7 mouse cellular contexts compared by ENCODE assay signal in the genomic region with DNA sequence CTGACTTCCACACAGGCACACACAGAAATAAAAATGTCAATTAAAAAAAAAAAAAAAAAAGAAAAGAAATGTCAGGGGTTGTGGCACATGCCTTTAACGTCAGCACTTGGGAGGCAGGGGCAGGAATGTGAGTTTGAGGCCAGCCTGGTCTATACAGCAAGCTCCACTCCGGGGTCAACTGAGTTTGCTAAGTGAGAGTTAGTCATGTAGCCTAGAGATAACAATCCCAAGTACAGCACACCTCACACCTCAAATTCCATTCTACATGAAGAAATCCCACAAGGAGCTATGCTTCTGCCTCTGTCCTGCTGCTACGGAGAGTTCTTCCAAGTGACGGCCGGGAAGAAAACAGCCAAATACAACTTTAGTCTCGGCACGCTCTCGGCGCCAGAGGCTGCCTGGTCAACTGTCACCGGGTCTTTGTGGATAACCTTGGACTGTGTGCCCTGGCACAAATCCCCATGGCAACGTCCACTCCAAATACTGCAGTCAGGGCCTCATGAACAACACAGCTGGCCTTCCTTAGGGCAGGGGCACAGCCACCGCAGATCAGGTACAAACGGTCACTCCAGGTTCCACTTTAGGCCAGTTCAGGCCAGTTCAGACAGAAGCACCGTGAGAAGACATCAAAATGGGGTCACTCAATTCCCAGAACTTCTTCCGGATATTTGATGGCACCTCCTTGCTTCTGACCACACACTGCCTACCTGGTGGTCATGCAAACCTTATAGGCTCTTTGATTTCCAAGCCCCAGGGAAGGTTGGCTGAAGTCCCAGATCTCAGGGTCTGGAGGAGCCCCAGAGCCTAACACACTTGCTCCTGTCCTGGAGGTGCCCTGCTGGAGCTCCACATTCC. TPM values are rescaled to one million over a fixed set of nuclear protein-coding genes. Genes with fewer than 3 reads are reported as not detected.
A peak's percentile ranks its signal among the peaks of the same experiment; 100 is the strongest.
DNase-seq lines count a peak whose midpoint lies in the region; ATAC-seq and TF ChIP-seq lines count a peak whose summit lies in the region.

No protein-coding gene starts in this region.

- no peak overlapping the region for H3K4me3 ChIP-seq in spleen, adult 2 months (ENCODE audit: extremely low read depth, insufficient read depth, insufficient read length)
- no peak overlapping the region for H3K4me3 ChIP-seq in heart, embryonic 12.5 days
- no peak overlapping the region for H3K4me3 ChIP-seq in kidney, embryonic 16.5 days (ENCODE audit: low read length)
- no peak overlapping the region for H3K4me3 ChIP-seq in stomach, embryonic 16.5 days (replicated peaks; ENCODE audit: low read length)

- no peak for ATAC-seq in heart, embryonic 12.5 days (ENCODE audit: insufficient number of reproducible peaks, low FRiP score)
- peak; percentile 41; the same call in 1 of the 2 replicates for ATAC-seq in kidney, embryonic 16.5 days (ENCODE audit: low FRiP score, low TSS enrichment)
- no peak; the same call in 1 of the 2 replicates for ATAC-seq in stomach, embryonic 16.5 days (ENCODE audit: insufficient read depth, low FRiP score)

- H3K27ac ChIP-seq in spleen, adult 2 months (ENCODE audit: insufficient read depth, low read length), result peak overlapping the region; percentile 66; the same call in 1 of the 2 replicates
- H3K27ac ChIP-seq in heart, embryonic 12.5 days (ENCODE audit: poor library complexity, severe bottlenecking), result peak overlapping the region; percentile 95
- peak overlapping the region; percentile 67 for H3K27ac ChIP-seq in kidney, embryonic 16.5 days (ENCODE audit: low read length)
- H3K27ac ChIP-seq in stomach, embryonic 16.5 days (ENCODE audit: low read length), result peak overlapping the region; percentile 17; the same call in 1 of the 2 replicates

- no peak for TF ChIP-seq POLR2A in spleen, adult 2 months (IDR thresholded peaks at IDR 0.05; ENCODE audit: low read depth, low read length)

- peaks cover 45% of the 10 kb centered on the region for H3K4me1 ChIP-seq in spleen, adult 2 months (ENCODE audit: control insufficient read depth, insufficient read depth, insufficient read length)
- H3K4me1 ChIP-seq in heart, embryonic 12.5 days (replicated peaks), result peaks cover 92% of the 10 kb centered on the region
- H3K4me1 ChIP-seq in kidney, embryonic 16.5 days (ENCODE audit: insufficient read depth, low read length), result peaks cover 58% of the 10 kb centered on the region
- H3K4me1 ChIP-seq in stomach, embryonic 16.5 days (ENCODE audit: control insufficient read depth, insufficient read depth, low read length), result peaks cover 56% of the 10 kb centered on the region

- no peak for DNase-seq in spleen, adult 2 months (ENCODE audit: low read depth in 1 of 2, low spot score in 2 of 2)
- DNase-seq in spleen, postnatal 36 days (ENCODE audit: low spot score in 2 of 2), result no peak
- DNase-seq in embryo, embryonic 11 days, result no peak
- DNase-seq in urinary bladder, postnatal 10 days (ENCODE audit: low spot score), result no peak

- H3K27me3 ChIP-seq in spleen, adult 2 months (ENCODE audit: control insufficient read depth, insufficient read depth, low read length), result no peaks in the 10 kb centered on the region
- no peaks in the 10 kb centered on the region for H3K27me3 ChIP-seq in heart, embryonic 12.5 days (replicated peaks)
- no peaks in the 10 kb centered on the region for H3K27me3 ChIP-seq in kidney, embryonic 16.5 days (ENCODE audit: insufficient read depth, low read length)
- H3K27me3 ChIP-seq in stomach, embryonic 16.5 days (ENCODE audit: control insufficient read depth, insufficient read depth, low read length), result no peaks in the 10 kb centered on the region

- no peaks in the 10 kb centered on the region for H3K36me3 ChIP-seq in spleen, adult 2 months (ENCODE audit: control insufficient read depth, insufficient read depth, low read length)
- peaks cover 13% of the 10 kb centered on the region for H3K36me3 ChIP-seq in heart, embryonic 12.5 days
- peaks cover 5% of the 10 kb centered on the region; the same call in 1 of the 2 replicates for H3K36me3 ChIP-seq in kidney, embryonic 16.5 days (ENCODE audit: insufficient read depth, low read length)
- no peaks in the 10 kb centered on the region; the same call in 1 of the 2 replicates for H3K36me3 ChIP-seq in stomach, embryonic 16.5 days (ENCODE audit: control insufficient read depth, insufficient read depth, low read length)

- WGBS in spleen, adult 2 months, result 90% methylated on average over 15 of the region's 15 CpGs
- 54% methylated on average over 15 of the region's 15 CpGs for WGBS in heart, embryonic 12.5 days
- 70% methylated on average over 15 of the region's 15 CpGs for WGBS in kidney, embryonic 16.5 days
- 78% methylated on average over 15 of the region's 15 CpGs for WGBS in stomach, embryonic 16.5 days

- no peak for TF ChIP-seq CTCF in spleen, adult 2 months (IDR thresholded peaks at IDR 0.05; ENCODE audit: extremely low read depth, insufficient read depth, insufficient read length, insufficient replicate concordance)

- H3K9ac ChIP-seq in heart, embryonic 12.5 days, result peak overlapping the region; percentile 28; the same call in 1 of the 2 replicates
- peak overlapping the region; percentile 17; the same call in 1 of the 2 replicates for H3K9ac ChIP-seq in kidney, embryonic 16.5 days (replicated peaks; ENCODE audit: low read length)
- H3K9ac ChIP-seq in stomach, embryonic 16.5 days (ENCODE audit: low read length), result peak overlapping the region; percentile 25; the same call in 1 of the 2 replicates

- H3K4me2 ChIP-seq in heart, embryonic 12.5 days, result peak overlapping the region; percentile 19
- H3K4me2 ChIP-seq in kidney, embryonic 16.5 days (replicated peaks; ENCODE audit: low read depth, low read length), result no peak overlapping the region
- no peak overlapping the region for H3K4me2 ChIP-seq in stomach, embryonic 16.5 days (ENCODE audit: low read depth, low read length)

- 0 out of 2 replicates have a peak, but pooled peaks cover 2% of the 10 kb centered on the region for H3K9me3 ChIP-seq in heart, embryonic 12.5 days (replicated peaks)
- no peaks in the 10 kb centered on the region for H3K9me3 ChIP-seq in kidney, embryonic 16.5 days (ENCODE audit: low read length)
- H3K9me3 ChIP-seq in stomach, embryonic 16.5 days (replicated peaks; ENCODE audit: control insufficient read depth, low read length), result no peaks in the 10 kb centered on the region

RNA-seq across cellular contexts. Expression of a gene that starts 6.3 kb away (rescaled TPM):
- polyA plus RNA-seq in spleen, adult 2 months (2012; rRNA removed), result 58.1 and 72.8 TPM in 2 replicates
- polyA plus RNA-seq in heart, embryonic 12.5 days (2016; fragmentation: Nextera tagmentation; extraction: Ambion mirVana), result 61.9 and 64.4 TPM in 2 replicates
- 40.8 and 41.8 TPM in 2 replicates for polyA plus RNA-seq in kidney, embryonic 16.5 days (2015; fragmentation: Nextera tagmentation; extraction: Ambion mirVana)
- polyA plus RNA-seq in stomach, embryonic 16.5 days (2015; fragmentation: Nextera tagmentation; extraction: Ambion mirVana), result 39.6 and 44.4 TPM in 2 replicates

RNA-seq across cellular contexts. Expression of a gene that starts 52.4 kb away (rescaled TPM):
- polyA plus RNA-seq in spleen, adult 2 months (2012; rRNA removed), result 46.3 and 59.2 TPM in 2 replicates
- 4.8 and 7.5 TPM in 2 replicates for polyA plus RNA-seq in heart, embryonic 12.5 days (2016; fragmentation: Nextera tagmentation; extraction: Ambion mirVana)
- 23.1 and 25.6 TPM in 2 replicates for polyA plus RNA-seq in kidney, embryonic 16.5 days (2015; fragmentation: Nextera tagmentation; extraction: Ambion mirVana)
- 31.2 and 35.2 TPM in 2 replicates for polyA plus RNA-seq in stomach, embryonic 16.5 days (2015; fragmentation: Nextera tagmentation; extraction: Ambion mirVana)

Comparison
In these comparisons a context has a peak if more than half of its experiments do, and no peak if none do; other contexts are left out.
1. H3K27ac ChIP-seq: peak in every context shown above with its lines; median percentile 95 in heart, embryonic 12.5 days; 67 in kidney, embryonic 16.5 days; 66 in spleen, adult 2 months; 17 in stomach, embryonic 16.5 days.